Comparison of ENCODE assay signal across 18 mouse cellular contexts in the genomic region with DNA sequence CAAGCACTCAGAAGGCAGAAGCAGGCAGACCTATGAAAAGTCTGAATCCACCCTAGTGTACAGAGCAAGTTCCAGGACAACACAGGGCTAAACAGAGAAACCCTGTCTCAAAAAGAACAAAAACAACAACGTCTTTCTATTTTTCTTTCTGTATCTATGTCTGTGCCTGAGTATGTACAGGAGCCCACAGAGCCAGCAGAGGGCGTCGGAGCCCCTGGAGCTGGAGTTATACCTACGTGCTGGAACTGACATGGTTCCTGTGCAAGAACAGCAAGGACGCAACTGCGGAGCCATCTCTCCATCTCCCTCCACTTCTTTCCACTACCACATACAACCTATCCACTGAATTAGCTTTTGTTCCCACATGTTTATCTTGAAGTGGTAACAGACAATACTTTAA. TPM values are rescaled to one million over a fixed set of nuclear protein-coding genes. Genes with fewer than 3 reads are reported as not detected.
DNase-seq lines count a peak whose midpoint lies in the region; ATAC-seq and TF ChIP-seq lines count a peak whose summit lies in the region.
"Had no signal": no experiment of that assay in that cellular context is flagged by ENCODE, and none has a peak within 500 bp of the region (broad histone marks: within the 10 kb centered on the region; RNA-seq: fewer than 3 reads in every experiment).

No protein-coding gene starts in this region.

- in situ Hi-C loops in CH12.LX (cut with MboI; ENCODE audit: low pct_ligation_motif_present, low pct_unique_long_range_greater_than_20kb, low sequenced_read_pairs) = loop anchor here (5.0 to 10.0 kb wide), 2 partner anchors 258 to 725 kb away; no protein-coding TSS in a partner anchor

- H3K79me2 ChIP-seq in CH12.LX (replicated peaks; ENCODE audit: control insufficient read depth, extremely low read depth, insufficient read depth, poor library complexity, severe bottlenecking) = 0 out of 2 replicates have a peak, but pooled peaks cover under 1% of the 10 kb centered on the region

- peak; percentile 41 for TF ChIP-seq CTCF in layer of hippocampus, adult 2 months (conservative IDR thresholded peaks at IDR 0.05)
- TF ChIP-seq CTCF in CH12.LX (conservative IDR thresholded peaks at IDR 0.05 in 1 of 2, IDR thresholded peaks at IDR 0.05 in 1 of 2; ENCODE audit: low read depth in 2 of 2, low read length in 2 of 2) = peak in 1 of 2 experiments; percentile 58; a peak in 3 of 4 replicates

- no peaks in the 10 kb centered on the region for H3K9me3 ChIP-seq in CH12.LX (replicated peaks; ENCODE audit: low read length)
- no peaks in the 10 kb centered on the region for H3K9me3 ChIP-seq in heart, embryonic 11.5 days (replicated peaks; ENCODE audit: control insufficient read depth, low read length)
- H3K9me3 ChIP-seq: forebrain, embryonic 10.5 days; heart, embryonic 12.5 days; liver, embryonic 13.5 days; midbrain, embryonic 10.5 days; neural tube, embryonic 12.5 days had no signal

- DNase-seq in layer of hippocampus, adult 2 months (ENCODE audit: low spot score in 2 of 2) = no peak
- no peak for DNase-seq in layer of hippocampus, postnatal 25 days (ENCODE audit: extremely low spot score in 1 of 2, low spot score in 1 of 2)
- DNase-seq in A20 (ENCODE audit: low read depth, low spot score) (peak; percentile 32), CH12.LX (ENCODE audit: extremely low read depth) (no peak)
- DNase-seq: cerebellum, adult 9-11 months; gastrocnemius, postnatal 14 days; kidney, adult 8-10 months; kidney, postnatal 4 days; liver, embryonic 13.5 days; lung, postnatal 10 days had no signal

- peaks cover 13 to 55% of the 10 kb centered on the region in 2 experiments for H3K4me1 ChIP-seq in CH12.LX (ENCODE audit: control insufficient read depth in 1 of 2, insufficient read depth in 2 of 2)
- no peaks in the 10 kb centered on the region for H3K4me1 ChIP-seq in heart, embryonic 11.5 days (ENCODE audit: control insufficient read depth, insufficient read depth, low read length)
- H3K4me1 ChIP-seq: forebrain, embryonic 10.5 days; heart, embryonic 12.5 days; midbrain, embryonic 10.5 days; neural tube, embryonic 12.5 days had no signal

- H3K4me2 ChIP-seq in CH12.LX (ENCODE audit: insufficient read depth, low read depth, poor library complexity, severe bottlenecking) = no peak overlapping the region
- H3K4me2 ChIP-seq in heart, embryonic 11.5 days = no peak overlapping the region
- H3K4me2 ChIP-seq: heart, embryonic 12.5 days; liver, embryonic 13.5 days; neural tube, embryonic 12.5 days had no signal

- no peak overlapping the region for H3K27ac ChIP-seq in layer of hippocampus, adult 2 months
- H3K27ac ChIP-seq in CH12.LX (ENCODE audit: insufficient read depth, low read depth) = no peak overlapping the region
- H3K27ac ChIP-seq in heart, embryonic 11.5 days (ENCODE audit: low read depth, low read length) = no peak overlapping the region
- H3K27ac ChIP-seq: forebrain, embryonic 10.5 days; liver, embryonic 13.5 days; midbrain, embryonic 10.5 days; neural tube, embryonic 12.5 days had no signal

- TF ChIP-seq RAD21 in CH12.LX (IDR thresholded peaks at IDR 0.05; ENCODE audit: low read depth, low read length) = peak; percentile 21

- H3K27me3 ChIP-seq in CH12.LX (replicated peaks) = no peaks in the 10 kb centered on the region
- no peaks in the 10 kb centered on the region for H3K27me3 ChIP-seq in heart, embryonic 11.5 days (ENCODE audit: control insufficient read depth, insufficient read depth, low read length)
- H3K27me3 ChIP-seq: heart, embryonic 12.5 days; liver, embryonic 13.5 days; neural tube, embryonic 12.5 days had no signal

- dilution Hi-C loops in CH12.LX (cut with MboI; ENCODE audit: extremely low pct_ligation_motif_present, extremely low pct_unique_long_range_greater_than_20kb, low sequenced_read_pairs) = no loop called here

- no peak for TF ChIP-seq EP300 in CH12.LX (IDR thresholded peaks at IDR 0.05; ENCODE audit: low read length)

- no peak for TF ChIP-seq POLR2A in CH12.LX (IDR thresholded peaks at IDR 0.05; ENCODE audit: low read depth, low read length)

- peaks cover 0 to 10% of the 10 kb centered on the region in 2 experiments for H3K36me3 ChIP-seq in CH12.LX (replicated peaks in 1 of 2; ENCODE audit: control insufficient read depth in 1 of 2, insufficient read depth in 1 of 2, low read length in 1 of 2)
- no peaks in the 10 kb centered on the region for H3K36me3 ChIP-seq in heart, embryonic 11.5 days (ENCODE audit: control insufficient read depth, insufficient read depth, low read length)

- H3K9ac ChIP-seq in CH12.LX (ENCODE audit: insufficient read depth, low read depth) = no peak overlapping the region
- H3K9ac ChIP-seq in heart, embryonic 11.5 days (ENCODE audit: low read depth, low read length) = no peak overlapping the region
- H3K9ac ChIP-seq: heart, embryonic 12.5 days; liver, embryonic 13.5 days; neural tube, embryonic 12.5 days had no signal

- WGBS in heart, embryonic 11.5 days (ENCODE audit: insufficient replicate concordance) = 86% methylated on average over 6 of the region's 6 CpGs

- ATAC-seq in megakaryocyte progenitor cell, adult 5-6 weeks (replicated peaks; ENCODE audit: poor library complexity) = peak; percentile 71
- ATAC-seq in heart, embryonic 11.5 days (replicated peaks; ENCODE audit: insufficient number of reproducible peaks, low FRiP score, low TSS enrichment) = no peak
- ATAC-seq in megakaryocyte, adult 5-6 weeks (ENCODE audit: poor library complexity, severe bottlenecking) = no peak
- ATAC-seq: hindbrain, embryonic 16.5 days had no signal

- no peak overlapping the region for H3K4me3 ChIP-seq in layer of hippocampus, adult 2 months
- no peak overlapping the region for H3K4me3 ChIP-seq in CH12.LX (replicated peaks in 1 of 3; ENCODE audit: low read depth in 2 of 3, low read length in 2 of 3, poor library complexity in 1 of 3)
- no peak overlapping the region for H3K4me3 ChIP-seq in heart, embryonic 11.5 days (ENCODE audit: low read depth, low read length)
- H3K4me3 ChIP-seq: forebrain, embryonic 10.5 days; heart, embryonic 12.5 days; liver, embryonic 13.5 days; midbrain, embryonic 10.5 days; neural tube, embryonic 12.5 days had no signal

TF ChIP-seq in CH12.LX, 34 proteins besides CTCF, POLR2A, EP300 and RAD21 (continues in another document):
- peak; percentile 50 for TF ChIP-seq SMC3 (IDR thresholded peaks at IDR 0.05; ENCODE audit: low read depth, low read length)

RNA-seq across cellular contexts. Expression of gene Zrsr1, which starts 21.7 kb away (rescaled TPM):
- total RNA-seq in layer of hippocampus, adult 2 months (2021) = 10 to 100 TPM; 67.3 to 67.9 TPM
- total RNA-seq in layer of hippocampus, postnatal 25 days (2021) = 10 to 100 TPM; 56.5 to 61.7 TPM
- total RNA-seq in CH12.LX (2012; rRNA removed) (4.0 and 4.4 TPM in 2 replicates), CH12.LX (2014; rRNA removed) (4.7 and 4.8 TPM in 2 replicates)
- 9.3 and 12.9 TPM in 2 replicates for polyA plus RNA-seq in CH12.LX (2012; ENCODE audit: insufficient read length, low read depth)
- 4.0 and 7.0 TPM in 2 replicates for total RNA-seq in megakaryocyte progenitor cell, adult 5-6 weeks (2015)
- 10.3 and 11.2 TPM in 2 replicates for total RNA-seq in megakaryocyte progenitor cell, adult 5-6 weeks (2017)
- 2.2 and 3.1 TPM in 2 replicates for polyA plus RNA-seq in heart, embryonic 11.5 days (2014; fragmentation: Nextera tagmentation; extraction: Ambion mirVana)
- 7.2 and 7.4 TPM in 2 replicates for total RNA-seq in megakaryocyte, adult 5-6 weeks (2015)
- 11.7 and 15.4 TPM in 2 replicates for total RNA-seq in megakaryocyte, adult 5-6 weeks (2017)

RNA-seq across cellular contexts. Expression of gene Gm28048, which starts 31.8 kb away (rescaled TPM):
- total RNA-seq in layer of hippocampus, adult 2 months (2021) = 10 to 100 TPM in 1 of 2 experiments, 1 to 10 TPM in 1; 9.3 to 11.1 TPM
- total RNA-seq in layer of hippocampus, postnatal 25 days (2021) = 10 to 100 TPM in 1 of 2 experiments, 1 to 10 TPM in 1; 9.5 to 10.4 TPM
- total RNA-seq in CH12.LX (2012; rRNA removed) = 30.8 and 32.6 TPM in 2 replicates
- 93.3 and 101 TPM in 2 replicates for total RNA-seq in CH12.LX (2014; rRNA removed)
- 47.3 and 59.5 TPM in 2 replicates for polyA plus RNA-seq in CH12.LX (2012; ENCODE audit: insufficient read length, low read depth)
- total RNA-seq in megakaryocyte progenitor cell, adult 5-6 weeks (2015) = 77.6 and 83.1 TPM in 2 replicates
- total RNA-seq in megakaryocyte progenitor cell, adult 5-6 weeks (2017) = 52.7 and 59.5 TPM in 2 replicates
- 8.2 and 11.5 TPM in 2 replicates for polyA plus RNA-seq in heart, embryonic 11.5 days (2014; fragmentation: Nextera tagmentation; extraction: Ambion mirVana)
- total RNA-seq in megakaryocyte, adult 5-6 weeks (2015) = 58.7 and 62.6 TPM in 2 replicates
- total RNA-seq in megakaryocyte, adult 5-6 weeks (2017) = 31.5 and 36.8 TPM in 2 replicates

RNA-seq across cellular contexts. Expression of gene Commd1, which starts 32.1 kb away (rescaled TPM):
- total RNA-seq in layer of hippocampus, adult 2 months (2021) = 10 to 100 TPM; 51.2 to 60.4 TPM
- 10 to 100 TPM; 50.9 to 62.2 TPM for total RNA-seq in layer of hippocampus, postnatal 25 days (2021)
- total RNA-seq in CH12.LX (2012; rRNA removed) (109 and 127 TPM in 2 replicates), CH12.LX (2014; rRNA removed) (163 and 192 TPM in 2 replicates)
- 113 and 137 TPM in 2 replicates for polyA plus RNA-seq in CH12.LX (2012; ENCODE audit: insufficient read length, low read depth)
- 141 and 159 TPM in 2 replicates for total RNA-seq in megakaryocyte progenitor cell, adult 5-6 weeks (2015)
- 89.6 and 105 TPM in 2 replicates for total RNA-seq in megakaryocyte progenitor cell, adult 5-6 weeks (2017)
- polyA plus RNA-seq in heart, embryonic 11.5 days (2014; fragmentation: Nextera tagmentation; extraction: Ambion mirVana) = 327 and 355 TPM in 2 replicates
- 138 TPM in 2 replicates for total RNA-seq in megakaryocyte, adult 5-6 weeks (2015)
- 98.5 and 129 TPM in 2 replicates for total RNA-seq in megakaryocyte, adult 5-6 weeks (2017)

RNA-seq across cellular contexts. Expression of gene Cct4, which starts 40.2 kb away (rescaled TPM):
- 100 to 1,000 TPM; 100 TPM for total RNA-seq in layer of hippocampus, adult 2 months (2021)
- 100 to 1,000 TPM in 1 of 2 experiments, 10 to 100 TPM in 1; 99.5 to 114 TPM for total RNA-seq in layer of hippocampus, postnatal 25 days (2021)
- 475 and 482 TPM in 2 replicates for total RNA-seq in CH12.LX (2012; rRNA removed)
- total RNA-seq in CH12.LX (2014; rRNA removed) = 874 and 992 TPM in 2 replicates
- polyA plus RNA-seq in CH12.LX (2012; ENCODE audit: insufficient read length, low read depth) = 512 and 569 TPM in 2 replicates
- 346 and 370 TPM in 2 replicates for total RNA-seq in megakaryocyte progenitor cell, adult 5-6 weeks (2015)
- total RNA-seq in megakaryocyte progenitor cell, adult 5-6 weeks (2017) = 218 and 319 TPM in 2 replicates
- 275 and 277 TPM in 2 replicates for polyA plus RNA-seq in heart, embryonic 11.5 days (2014; fragmentation: Nextera tagmentation; extraction: Ambion mirVana)
- 184 and 193 TPM in 2 replicates for total RNA-seq in megakaryocyte, adult 5-6 weeks (2015)
- 137 and 141 TPM in 2 replicates for total RNA-seq in megakaryocyte, adult 5-6 weeks (2017)

RNA-seq across cellular contexts. Expression of gene Fam161a, which starts 57.2 kb away (rescaled TPM):
- total RNA-seq in layer of hippocampus, adult 2 months (2021) = 1 to 10 TPM; 4.6 to 5.2 TPM
- 1 to 10 TPM; 4.2 to 6.3 TPM for total RNA-seq in layer of hippocampus, postnatal 25 days (2021)
- total RNA-seq in CH12.LX (2012; rRNA removed) = 1.5 and 2.0 TPM in 2 replicates
- total RNA-seq in CH12.LX (2014; rRNA removed) = 0.69 and 1.4 TPM in 2 replicates
- 1.3 and 2.0 TPM in 2 replicates for polyA plus RNA-seq in CH12.LX (2012; ENCODE audit: insufficient read length, low read depth)
- total RNA-seq in megakaryocyte progenitor cell, adult 5-6 weeks (2015) = 0.62 and 1.1 TPM in 2 replicates
- total RNA-seq in megakaryocyte progenitor cell, adult 5-6 weeks (2017) = 0.71 and 0.81 TPM in 2 replicates
- 1.3 and 1.9 TPM in 2 replicates for polyA plus RNA-seq in heart, embryonic 11.5 days (2014; fragmentation: Nextera tagmentation; extraction: Ambion mirVana)
- 3.5 and 4.1 TPM in 2 replicates for total RNA-seq in megakaryocyte, adult 5-6 weeks (2015)
- total RNA-seq in megakaryocyte, adult 5-6 weeks (2017) = 2.6 and 3.5 TPM in 2 replicates
